Mouse (Mus musculus): ENCODE measurements around the gene Klhl10. TPM values are rescaled to one million over a fixed set of nuclear protein-coding genes. Genes with fewer than 3 reads are reported as not detected.

The Klhl10 gene
- polyA plus RNA-seq, 1 experiment from 2014 or later, result 0.68 TPM

DNA sequence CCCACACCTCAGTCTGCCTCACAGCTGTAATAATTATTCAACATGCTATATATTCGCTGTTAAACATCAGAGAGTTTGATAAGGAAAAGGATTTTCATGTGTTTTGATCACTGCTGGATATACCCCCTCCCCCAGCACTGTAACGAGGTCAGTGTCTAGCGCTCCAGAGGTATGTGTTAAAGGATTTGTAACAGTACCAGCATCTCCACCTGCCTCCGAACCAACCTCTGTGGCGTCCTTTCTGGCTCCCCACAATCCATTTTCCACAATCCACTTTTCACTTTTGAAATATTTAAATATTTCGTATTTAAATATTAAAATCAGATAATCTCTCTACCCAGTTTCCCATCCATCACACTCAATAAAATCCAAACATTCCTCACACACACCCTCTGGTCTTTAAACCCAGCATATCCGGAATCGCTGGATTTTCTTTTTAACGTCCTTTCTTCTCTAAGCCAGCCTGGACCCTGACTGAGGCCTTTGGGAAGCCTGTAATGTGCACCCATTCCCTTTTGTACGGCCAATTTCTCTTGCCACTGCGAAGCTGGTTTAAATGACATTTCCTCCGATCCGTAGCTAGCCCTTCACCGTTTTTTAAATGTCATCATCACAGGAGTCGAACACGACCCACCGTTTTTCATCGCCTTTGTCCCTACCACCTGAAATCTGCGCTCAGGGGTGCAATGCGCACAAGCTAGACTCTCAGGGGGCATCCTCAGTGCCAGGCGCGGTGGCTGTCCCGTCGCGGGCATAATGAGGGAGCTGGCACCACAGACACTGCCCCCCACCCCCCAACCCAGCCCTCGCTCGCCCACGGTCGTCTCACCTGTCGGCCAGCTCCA is 29.9 kb downstream of the Klhl10 start:
- H3K27ac ChIP-seq (ENCODE audit: low read depth, low read length), result no peak overlapping the region
- peak overlapping the region; percentile 95 for H3K4me2 ChIP-seq (replicated peaks; ENCODE audit: low read depth, low read length)
- peak overlapping the region; percentile 92 for H3K4me3 ChIP-seq (ENCODE audit: low read length)
- no peaks in the 10 kb centered on the region for H3K27me3 ChIP-seq (ENCODE audit: control insufficient read depth, insufficient read depth, low read length)
- H3K36me3 ChIP-seq (ENCODE audit: control insufficient read depth, insufficient read depth, low read length), result peaks cover 3% of the 10 kb centered on the region
- H3K4me1 ChIP-seq (ENCODE audit: control insufficient read depth, insufficient read depth, low read length), result peaks cover 14% of the 10 kb centered on the region
- WGBS, result 4% methylated on average over 30 of the region's 30 CpGs
- ATAC-seq (ENCODE audit: low FRiP score, low TSS enrichment), result peak; percentile 29; the same call in 1 of the 2 replicates
- H3K9ac ChIP-seq (ENCODE audit: low read depth, low read length), result peak overlapping the region; percentile 93
- H3K9me3 ChIP-seq (ENCODE audit: control insufficient read depth, low read length), result no peaks in the 10 kb centered on the region

DNA sequence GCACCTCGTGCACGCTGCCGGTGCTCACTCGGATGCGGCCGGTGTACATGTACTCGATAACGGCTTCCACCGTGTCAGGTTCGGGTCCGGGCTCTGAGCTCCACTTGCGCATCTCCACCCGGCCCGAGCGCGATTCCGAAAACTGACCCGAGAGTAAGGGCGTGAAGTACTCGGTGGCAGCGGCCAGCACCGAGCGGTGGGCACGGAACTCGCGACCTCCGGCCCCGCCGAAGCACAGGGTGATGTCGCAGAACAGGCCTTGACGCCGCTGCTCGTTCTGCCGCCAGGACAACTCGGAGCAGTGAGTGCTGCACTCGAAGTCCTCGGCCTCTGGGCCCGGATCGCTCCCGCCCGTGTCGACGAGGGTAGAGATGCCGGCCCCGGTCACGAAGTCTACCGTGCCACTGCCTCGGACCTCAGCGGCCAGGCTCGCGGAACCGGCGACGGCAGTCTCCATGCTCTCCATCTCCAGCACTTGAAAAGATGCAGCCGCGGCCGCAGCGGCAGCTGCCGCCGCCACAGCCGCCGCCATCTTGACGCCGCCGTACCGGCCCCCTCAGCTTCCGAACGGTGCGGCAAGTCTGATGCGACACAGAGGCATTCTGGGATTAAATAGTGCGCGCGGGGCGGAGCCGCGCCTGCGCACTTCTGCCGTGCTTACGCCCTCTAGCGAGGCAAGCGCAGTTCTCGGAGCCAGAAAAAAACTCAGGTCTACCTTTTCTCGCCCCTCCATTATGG is 30.6 kb downstream of the Klhl10 start, which contains the start of gene Klhl11:
Gene Klhl11, minus strand, starts transcription at position 545 of the 738 bp plus-strand sequence.
- WGBS, result under 1% methylated on average over 83 of the region's 83 CpGs
- Histone ChIP-seq H3K36me3 (ENCODE audit: control insufficient read depth, insufficient read depth, low read length) (peaks cover 10% of the 10 kb centered on the region), H3K9me3 (ENCODE audit: control insufficient read depth, low read length) (no peaks in the 10 kb centered on the region), H3K27me3 (ENCODE audit: control insufficient read depth, insufficient read depth, low read length) (no peaks in the 10 kb centered on the region), H3K4me3 (ENCODE audit: low read length) (peak within 1 kb of the TSS; percentile 92), H3K9ac (ENCODE audit: low read depth, low read length) (peak within 1 kb of the TSS; percentile 93), H3K27ac (ENCODE audit: low read depth, low read length) (peak within 1 kb of the TSS; percentile 83), H3K4me2 (replicated peaks; ENCODE audit: low read depth, low read length) (peak within 1 kb of the TSS; percentile 95), H3K4me1 (ENCODE audit: control insufficient read depth, insufficient read depth, low read length) (peaks cover 14% of the 10 kb centered on the region)
- ATAC-seq (ENCODE audit: low FRiP score, low TSS enrichment), result peak; percentile 94

DNA sequence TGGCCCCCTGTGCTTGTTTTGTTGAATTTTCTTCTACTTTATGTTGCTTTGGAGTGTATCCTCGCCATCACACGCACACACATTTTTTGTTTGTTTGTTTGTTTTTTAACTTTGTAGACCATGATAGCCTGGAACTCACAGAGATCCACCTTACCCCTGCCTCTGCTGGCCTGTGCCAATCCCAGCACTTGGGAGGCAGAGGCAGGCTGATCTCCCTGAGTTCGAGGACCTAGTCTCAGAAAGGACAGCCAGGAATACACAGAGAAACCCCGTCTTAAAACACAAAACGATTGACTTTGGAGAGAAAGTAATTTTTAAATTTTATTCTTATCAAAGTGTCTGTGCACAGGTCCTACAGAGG is 31.2 kb downstream of the Klhl10 start:
- no peak overlapping the region for H3K27ac ChIP-seq (ENCODE audit: low read depth, low read length)
- ATAC-seq (ENCODE audit: low FRiP score, low TSS enrichment), result no peak; the same call in 1 of the 2 replicates
- H3K36me3 ChIP-seq (ENCODE audit: control insufficient read depth, insufficient read depth, low read length), result peaks cover 13% of the 10 kb centered on the region
- 35% methylated on average over 5 of the region's 5 CpGs for WGBS
- H3K4me3 ChIP-seq (ENCODE audit: low read length), result peak overlapping the region; percentile 92
- H3K9me3 ChIP-seq (ENCODE audit: control insufficient read depth, low read length), result no peaks in the 10 kb centered on the region
- peaks cover 14% of the 10 kb centered on the region for H3K4me1 ChIP-seq (ENCODE audit: control insufficient read depth, insufficient read depth, low read length)
- no peak overlapping the region for H3K9ac ChIP-seq (ENCODE audit: low read depth, low read length)
- H3K4me2 ChIP-seq (replicated peaks; ENCODE audit: low read depth, low read length), result no peak overlapping the region; the same call in 1 of the 2 replicates
- no peaks in the 10 kb centered on the region for H3K27me3 ChIP-seq (ENCODE audit: control insufficient read depth, insufficient read depth, low read length)

DNA sequence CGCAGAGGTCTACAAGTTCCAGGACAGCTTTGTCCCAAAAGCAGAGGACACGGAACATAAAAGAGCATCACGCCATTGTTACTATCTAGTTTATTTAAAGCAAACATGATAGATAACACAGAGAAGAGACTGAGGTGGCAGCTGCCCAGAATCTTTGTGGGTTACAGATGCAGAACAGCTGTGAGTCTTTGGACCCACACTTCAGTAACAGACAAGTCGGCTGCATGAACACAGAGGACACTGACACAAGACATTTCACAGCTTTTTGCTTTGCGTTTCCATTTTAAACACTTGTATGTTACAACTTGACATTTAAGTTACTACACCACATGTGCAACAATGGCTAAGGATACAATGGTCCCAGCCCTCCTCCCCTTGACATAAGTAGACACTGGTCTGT is 34.6 kb downstream of the Klhl10 start:
- WGBS, result 94% methylated on average over 5 of the region's 5 CpGs
- Histone ChIP-seq H3K9me3 (ENCODE audit: control insufficient read depth, low read length) (no peaks in the 10 kb centered on the region), H3K4me2 (replicated peaks; ENCODE audit: low read depth, low read length) (no peak overlapping the region), H3K27ac (ENCODE audit: low read depth, low read length) (no peak overlapping the region), H3K4me1 (ENCODE audit: control insufficient read depth, insufficient read depth, low read length) (peaks cover 2% of the 10 kb centered on the region; the same call in 1 of the 2 replicates), H3K36me3 (ENCODE audit: control insufficient read depth, insufficient read depth, low read length) (peaks cover 45% of the 10 kb centered on the region), H3K4me3 (ENCODE audit: low read length) (no peak overlapping the region), H3K27me3 (ENCODE audit: control insufficient read depth, insufficient read depth, low read length) (no peaks in the 10 kb centered on the region), H3K9ac (ENCODE audit: low read depth, low read length) (no peak overlapping the region)
- ATAC-seq (ENCODE audit: low FRiP score, low TSS enrichment), result no peak

DNA sequence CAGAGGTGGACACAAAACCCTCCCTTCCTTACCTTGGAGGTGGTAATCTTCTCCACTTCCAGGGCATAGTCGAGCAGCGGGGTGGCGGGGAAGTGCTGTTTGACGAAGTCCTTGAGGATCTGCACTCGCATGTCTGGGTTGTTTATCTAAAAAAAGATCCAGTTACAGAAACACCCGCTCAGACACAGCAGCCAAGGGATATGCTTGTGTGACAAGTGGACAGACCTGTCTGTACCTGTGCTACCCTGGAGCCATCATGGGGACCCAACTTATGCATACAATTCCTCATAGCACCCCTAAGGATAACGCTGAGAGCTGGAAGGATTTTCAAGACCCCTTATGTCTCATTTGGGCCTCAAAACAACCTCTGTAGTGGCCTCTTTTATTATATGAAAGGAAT is 37.4 kb downstream of the Klhl10 start:
- Histone ChIP-seq H3K36me3 (ENCODE audit: control insufficient read depth, insufficient read depth, low read length) (peaks cover 73% of the 10 kb centered on the region), H3K27ac (ENCODE audit: low read depth, low read length) (no peak overlapping the region), H3K4me1 (ENCODE audit: control insufficient read depth, insufficient read depth, low read length) (no peaks in the 10 kb centered on the region), H3K9ac (ENCODE audit: low read depth, low read length) (no peak overlapping the region), H3K27me3 (ENCODE audit: control insufficient read depth, insufficient read depth, low read length) (no peaks in the 10 kb centered on the region), H3K4me3 (ENCODE audit: low read length) (no peak overlapping the region), H3K9me3 (ENCODE audit: control insufficient read depth, low read length) (no peaks in the 10 kb centered on the region), H3K4me2 (replicated peaks; ENCODE audit: low read depth, low read length) (no peak overlapping the region)
- ATAC-seq (ENCODE audit: low FRiP score, low TSS enrichment), result no peak
- 61% methylated on average over 7 of the region's 7 CpGs for WGBS

DNA sequence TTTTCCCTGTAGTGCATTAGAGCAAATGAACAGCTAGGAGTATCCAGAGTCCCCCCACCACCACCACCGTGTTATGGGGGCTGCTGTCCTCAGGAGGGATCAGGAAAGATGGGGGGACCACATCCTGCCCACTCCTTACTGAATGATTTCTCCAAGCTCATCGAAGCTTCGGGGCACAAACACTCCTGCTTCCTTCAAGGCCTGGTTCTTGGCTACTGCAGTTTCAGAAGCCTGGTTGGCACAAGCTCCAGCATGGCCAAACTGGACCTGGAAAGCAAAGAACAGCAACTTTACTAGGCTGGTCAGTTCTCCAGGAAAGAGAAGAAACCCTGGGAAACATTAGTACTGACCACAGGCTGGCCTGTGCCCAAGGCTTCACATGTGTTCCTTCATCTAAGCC is 42.7 kb downstream of the Klhl10 start:
- H3K36me3 ChIP-seq (ENCODE audit: control insufficient read depth, insufficient read depth, low read length), result peaks cover 90% of the 10 kb centered on the region
- ATAC-seq (ENCODE audit: low FRiP score, low TSS enrichment), result no peak

DNA sequence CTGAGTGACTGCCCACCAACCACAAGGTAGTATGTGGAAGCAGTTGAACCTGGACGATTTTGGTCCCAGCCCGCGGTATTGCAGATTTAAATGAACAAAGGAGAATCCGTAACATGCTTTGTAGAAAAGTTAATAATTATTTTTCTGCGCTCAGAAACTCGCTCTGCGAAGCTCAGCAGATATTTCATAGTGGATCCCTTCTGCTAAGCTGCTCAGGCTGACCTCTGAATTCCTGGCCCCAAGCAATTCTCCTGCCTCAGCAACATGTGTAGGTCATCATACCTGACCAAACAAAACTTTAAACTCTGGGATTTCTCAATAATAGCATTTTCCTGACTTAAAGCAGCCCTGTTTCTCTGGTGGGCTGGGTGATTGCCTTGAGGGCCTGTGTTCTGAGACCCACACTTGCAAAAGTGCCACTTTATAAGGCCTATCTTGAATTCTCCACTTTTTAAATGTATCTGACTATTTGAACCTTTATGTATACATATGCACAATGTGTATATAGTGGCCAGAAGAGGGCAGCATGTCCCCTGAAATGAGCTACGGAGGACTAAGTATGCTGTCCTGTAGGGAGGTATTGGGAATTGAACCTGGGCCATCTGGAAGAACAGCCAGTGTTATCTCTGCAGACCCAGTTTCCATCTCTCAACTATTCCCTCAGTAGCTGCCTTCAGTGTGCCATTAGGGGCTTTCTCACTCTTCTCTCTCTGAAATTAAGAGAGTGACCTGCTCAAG is 44.3 kb downstream of the Klhl10 start:
- no peak for ATAC-seq (ENCODE audit: low FRiP score, low TSS enrichment)
- Histone ChIP-seq H3K27ac (ENCODE audit: low read depth, low read length) (no peak overlapping the region), H3K4me1 (ENCODE audit: control insufficient read depth, insufficient read depth, low read length) (no peaks in the 10 kb centered on the region), H3K9ac (ENCODE audit: low read depth, low read length) (no peak overlapping the region), H3K4me3 (ENCODE audit: low read length) (no peak overlapping the region), H3K36me3 (ENCODE audit: control insufficient read depth, insufficient read depth, low read length) (peaks cover 90% of the 10 kb centered on the region), H3K27me3 (ENCODE audit: control insufficient read depth, insufficient read depth, low read length) (no peaks in the 10 kb centered on the region), H3K9me3 (ENCODE audit: control insufficient read depth, low read length) (no peaks in the 10 kb centered on the region), H3K4me2 (replicated peaks; ENCODE audit: low read depth, low read length) (no peak overlapping the region)
- 84% methylated on average over 8 of the region's 8 CpGs for WGBS

More for the DNA sequence above, 42.7 kb downstream of the Klhl10 start:
- no peaks in the 10 kb centered on the region for H3K4me1 ChIP-seq (ENCODE audit: control insufficient read depth, insufficient read depth, low read length)
- no peaks in the 10 kb centered on the region for H3K27me3 ChIP-seq (ENCODE audit: control insufficient read depth, insufficient read depth, low read length)
- 91% methylated on average over 3 of the region's 3 CpGs for WGBS
- H3K27ac ChIP-seq (ENCODE audit: low read depth, low read length), result no peak overlapping the region
- no peak overlapping the region for H3K4me3 ChIP-seq (ENCODE audit: low read length)
- no peaks in the 10 kb centered on the region for H3K9me3 ChIP-seq (ENCODE audit: control insufficient read depth, low read length)
- no peak overlapping the region for H3K4me2 ChIP-seq (replicated peaks; ENCODE audit: low read depth, low read length)
- H3K9ac ChIP-seq (ENCODE audit: low read depth, low read length), result no peak overlapping the region

DNA sequence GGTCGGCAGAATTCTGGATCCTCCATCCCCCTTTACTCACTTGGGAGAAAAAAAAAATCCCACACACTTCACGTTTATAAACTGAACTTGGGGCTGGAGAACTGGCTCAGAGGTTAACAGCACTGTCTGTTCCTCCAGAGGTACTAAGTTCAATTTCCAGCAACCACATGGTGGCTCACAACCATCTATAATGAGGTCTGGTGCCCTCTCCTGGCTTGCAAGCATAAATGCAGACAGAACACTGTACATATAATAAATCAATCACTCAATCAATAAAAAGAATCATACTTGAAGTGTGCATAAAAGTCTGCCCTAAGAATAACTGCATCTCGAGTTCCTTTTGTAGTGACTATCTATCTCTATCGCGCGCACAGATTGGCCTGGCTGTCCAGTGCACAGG is 49.2 kb downstream of the Klhl10 start:
- no peak overlapping the region for H3K4me3 ChIP-seq (ENCODE audit: low read length)
- no peaks in the 10 kb centered on the region for H3K4me1 ChIP-seq (ENCODE audit: control insufficient read depth, insufficient read depth, low read length)
- WGBS, result 88% methylated on average over 6 of the region's 6 CpGs
- ATAC-seq (ENCODE audit: low FRiP score, low TSS enrichment), result no peak
- H3K27me3 ChIP-seq (ENCODE audit: control insufficient read depth, insufficient read depth, low read length), result no peaks in the 10 kb centered on the region
- H3K9me3 ChIP-seq (ENCODE audit: control insufficient read depth, low read length), result no peaks in the 10 kb centered on the region
- peaks cover 87% of the 10 kb centered on the region for H3K36me3 ChIP-seq (ENCODE audit: control insufficient read depth, insufficient read depth, low read length)
- no peak overlapping the region for H3K4me2 ChIP-seq (replicated peaks; ENCODE audit: low read depth, low read length)
- H3K9ac ChIP-seq (ENCODE audit: low read depth, low read length), result no peak overlapping the region
- H3K27ac ChIP-seq (ENCODE audit: low read depth, low read length), result no peak overlapping the region

All from kidney, embryonic 14.5 days (tissue).